8 mouse cellular contexts compared by ENCODE assay signal in genomic region chr2:142967250-142967649, GRCm38 (mm10).
A peak's percentile ranks its signal among the peaks of the same experiment; 100 is the strongest.
DNase-seq lines count a peak whose midpoint lies in the region; ATAC-seq and TF ChIP-seq lines count a peak whose summit lies in the region.

No protein-coding gene starts in this region.

- no peaks in the 10 kb centered on the region for H3K36me3 ChIP-seq in limb, embryonic 14.5 days (ENCODE audit: control insufficient read depth, insufficient read depth, low read length)
- no peaks in the 10 kb centered on the region for H3K36me3 ChIP-seq in neural tube, embryonic 13.5 days

- no peaks in the 10 kb centered on the region for H3K4me1 ChIP-seq in limb, embryonic 14.5 days (ENCODE audit: control insufficient read depth, insufficient read depth, low read length)
- H3K4me1 ChIP-seq in neural tube, embryonic 13.5 days (replicated peaks) = no peaks in the 10 kb centered on the region

- no peak for TF ChIP-seq POLR2A in limb, embryonic 14.5 days (IDR thresholded peaks at IDR 0.05; ENCODE audit: borderline replicate concordance, extremely low read depth, insufficient read depth, insufficient read length)

- ATAC-seq in limb, embryonic 14.5 days (ENCODE audit: low FRiP score, low read depth) = no peak
- ATAC-seq in neural tube, embryonic 13.5 days (ENCODE audit: low read depth) = peak; percentile 53; the same call in 1 of the 2 replicates

- no peak overlapping the region for H3K27ac ChIP-seq in limb, embryonic 14.5 days (replicated peaks; ENCODE audit: low read depth, low read length)
- no peak overlapping the region for H3K27ac ChIP-seq in neural tube, embryonic 13.5 days (replicated peaks)

- H3K4me3 ChIP-seq in limb, embryonic 14.5 days (replicated peaks; ENCODE audit: low read length) = no peak overlapping the region
- no peak overlapping the region for H3K4me3 ChIP-seq in neural tube, embryonic 13.5 days

- H3K4me2 ChIP-seq in limb, embryonic 14.5 days (replicated peaks; ENCODE audit: low read depth, low read length, severe bottlenecking) = no peak overlapping the region
- H3K4me2 ChIP-seq in neural tube, embryonic 13.5 days = no peak overlapping the region

- H3K9me3 ChIP-seq in limb, embryonic 14.5 days (ENCODE audit: control insufficient read depth, low read length) = no peaks in the 10 kb centered on the region
- no peaks in the 10 kb centered on the region for H3K9me3 ChIP-seq in neural tube, embryonic 13.5 days

- no peak overlapping the region for H3K9ac ChIP-seq in limb, embryonic 14.5 days (ENCODE audit: low read depth, low read length, severe bottlenecking)
- H3K9ac ChIP-seq in neural tube, embryonic 13.5 days = no peak overlapping the region

- no peaks in the 10 kb centered on the region for H3K27me3 ChIP-seq in limb, embryonic 14.5 days (ENCODE audit: control insufficient read depth, insufficient read depth, low read length)
- H3K27me3 ChIP-seq in neural tube, embryonic 13.5 days = no peaks in the 10 kb centered on the region

- 17% methylated on average over 4 of the region's 4 CpGs for WGBS in limb, embryonic 14.5 days
- WGBS in neural tube, embryonic 13.5 days = 22% methylated on average over 4 of the region's 4 CpGs

- DNase-seq in A20 (ENCODE audit: low read depth, low spot score) (peak; percentile 57), MEL-GATA-1-ER (ENCODE audit: extremely low read depth, low read depth) (peak; percentile 16)
- DNase-seq in cerebellum, adult 8-10 months = peak; percentile 51
- peak; percentile 41 to 58 for DNase-seq in frontal cortex, postnatal 10 days (ENCODE audit: low spot score in 2 of 2)
- DNase-seq in kidney, postnatal 10 days = peak; percentile 81
- DNase-seq in limb, embryonic 14.5 days (ENCODE audit: low spot score) = peak; percentile 78
- peak; percentile 67 for DNase-seq in thymus, postnatal 4 days

Comparison
In these comparisons a context has a peak if more than half of its experiments do, and no peak if none do; other contexts are left out.
1. DNase-seq: peak in every context shown above with its lines; median percentile 81 in kidney, postnatal 10 days; 78 in limb, embryonic 14.5 days; 67 in thymus, postnatal 4 days; 57 in A20; 51 in cerebellum, adult 8-10 months; 50 in frontal cortex, postnatal 10 days; 16 in MEL-GATA-1-ER.